ENCODE assay signal across 25 mouse cellular contexts in genomic region chr17:90435836-90436235, GRCm38 (mm10).
A peak's percentile ranks its signal among the peaks of the same experiment; 100 is the strongest.
DNase-seq lines count a peak whose midpoint lies in the region; TF ChIP-seq lines count a peak whose summit lies in the region.
"Had no signal": no experiment of that assay in that cellular context is flagged by ENCODE, and none has a peak within 500 bp of the region (broad histone marks: within the 10 kb centered on the region; RNA-seq: fewer than 3 reads in every experiment).

No protein-coding gene starts in this region.

- H3K4me3 ChIP-seq in layer of hippocampus, adult 2 months = no peak overlapping the region
- H3K4me3 ChIP-seq in cerebellum, adult 2 months (replicated peaks; ENCODE audit: insufficient read depth, low read depth, low read length) = no peak overlapping the region
- H3K4me3 ChIP-seq: embryonic facial prominence, embryonic 13.5 days; erythroblast, embryonic 14.5 days; forebrain, embryonic 12.5 days; heart, embryonic 12.5 days; liver, embryonic 13.5 days; megakaryocyte, embryonic 14.5 days; midbrain, embryonic 13.5 days; stomach, embryonic 15.5 days had no signal

- DNase-seq in layer of hippocampus, adult 2 months (ENCODE audit: low spot score in 2 of 2) = peak; percentile 20 to 53
- no peak for DNase-seq in layer of hippocampus, postnatal 36 days
- peak; percentile 38 for DNase-seq in cerebellum, adult 11 months
- DNase-seq in cerebellum, adult 2 months = peak; percentile 63 to 91
- peak; percentile 36 to 64 for DNase-seq in cerebellum, postnatal 36 days
- no peak for DNase-seq in urinary bladder, postnatal 36 days (ENCODE audit: low spot score in 2 of 2)
- no peak for DNase-seq in layer of hippocampus, adult 11-12 months (ENCODE audit: low spot score)
- DNase-seq: adrenal gland, postnatal 10 days; embryo, embryonic 11 days; gastrocnemius, postnatal 25 days; heart, adult 18-20 months; heart, postnatal 10 days; kidney, adult 18-20 months; liver, embryonic 13.5 days; lung, embryonic 14.5 days; thymus, adult 18-20 months; thymus, postnatal 36 days had no signal

- TF ChIP-seq CTCF in layer of hippocampus, adult 2 months (conservative IDR thresholded peaks at IDR 0.05) = no peak
- no peak for TF ChIP-seq CTCF in cerebellum, adult 2 months (IDR thresholded peaks at IDR 0.05; ENCODE audit: borderline replicate concordance, insufficient read depth, low read depth, low read length)

- no peaks in the 10 kb centered on the region for H3K27me3 ChIP-seq in cerebellum, adult 2 months (ENCODE audit: control insufficient read depth, insufficient read depth, low read length)
- H3K27me3 ChIP-seq: embryonic facial prominence, embryonic 13.5 days; forebrain, embryonic 12.5 days; heart, embryonic 12.5 days; liver, embryonic 13.5 days; megakaryocyte, embryonic 14.5 days; midbrain, embryonic 13.5 days; stomach, embryonic 15.5 days had no signal

- peaks cover 6% of the 10 kb centered on the region; the same call in 1 of the 2 replicates for H3K4me1 ChIP-seq in cerebellum, adult 2 months (ENCODE audit: control insufficient read depth, insufficient read depth, low read length)
- H3K4me1 ChIP-seq: embryonic facial prominence, embryonic 13.5 days; forebrain, embryonic 12.5 days; heart, embryonic 12.5 days; liver, embryonic 13.5 days; megakaryocyte, embryonic 14.5 days; midbrain, embryonic 13.5 days; stomach, embryonic 15.5 days had no signal

- peak overlapping the region; percentile 72 for H3K27ac ChIP-seq in layer of hippocampus, adult 2 months
- peak overlapping the region; percentile 90; the same call in 1 of the 2 replicates for H3K27ac ChIP-seq in cerebellum, adult 2 months (ENCODE audit: insufficient read depth, low read length)
- H3K27ac ChIP-seq: embryonic facial prominence, embryonic 13.5 days; forebrain, embryonic 12.5 days; kidney, postnatal 0 days; liver, embryonic 13.5 days; midbrain, embryonic 13.5 days; stomach, embryonic 15.5 days had no signal

- no peak for TF ChIP-seq POLR2A in cerebellum, adult 2 months (IDR thresholded peaks at IDR 0.05; ENCODE audit: borderline replicate concordance, insufficient read depth, low read length)

Comparison
In these comparisons a context has a peak if more than half of its experiments do, and no peak if none do; other contexts are left out.
1. DNase-seq: peak in layer of hippocampus, adult 2 months (2 of 2), cerebellum, adult 11 months (single experiment), cerebellum, adult 2 months (2 of 2) and cerebellum, postnatal 36 days (2 of 2); none in layer of hippocampus, postnatal 36 days (0 of 2), urinary bladder, postnatal 36 days (0 of 2) and layer of hippocampus, adult 11-12 months (single experiment).